Mouse (Mus musculus) forebrain, embryonic 14.5 days (tissue): ENCODE measurements around the gene Bean1. TPM values are rescaled to one million over a fixed set of nuclear protein-coding genes. Genes with fewer than 3 reads are reported as not detected.

ENCODE experiments used
- ATAC-seq: fragments of 200-750 bp; cut with Nextera tagmentation; 2 replicates; pipeline ENCODE4 v1.8.0; 2017; ENCODE audit warnings: mild to moderate bottlenecking, moderate library complexity
- DNase-seq: peaks from one replicate; pipeline ENCODE4 v3.0.0-alpha.2; 2015; ENCODE audit warnings: low spot score
- H3K27ac ChIP-seq: fragments of 300-500 bp; sonication (generic); 2 replicates; pipeline ENCODE4 v1.5.1; 2014; ENCODE audit warnings: low read depth, mild to moderate bottlenecking, control low read depth, low read length, moderate library complexity
- H3K27me3 ChIP-seq: fragments of 300-500 bp; sonication (generic); replicated peaks from 2 replicates; pipeline ENCODE4 v1.6.1; 2014; ENCODE audit warnings: low read length, control low read depth, mixed read lengths; ENCODE audit not compliant: control insufficient read depth, insufficient read depth
- H3K36me3 ChIP-seq: fragments of 300-500 bp; sonication (generic); 2 replicates; pipeline ENCODE4 v1.6.1; 2014; ENCODE audit warnings: low read length, control low read depth; ENCODE audit not compliant: control insufficient read depth, insufficient read depth
- H3K4me1 ChIP-seq: fragments of 300-500 bp; sonication (generic); 2 replicates; pipeline ENCODE4 v1.6.1; 2014; ENCODE audit warnings: antibody characterized with exemption, low read length, control low read depth; ENCODE audit not compliant: control insufficient read depth, insufficient read depth
- H3K4me2 ChIP-seq: fragments of 300-500 bp; sonication (generic); 2 replicates; pipeline ENCODE4 v1.6.1; 2014; ENCODE audit warnings: mild to moderate bottlenecking, control low read depth, low read length
- H3K4me3 ChIP-seq: fragments of 300-500 bp; sonication (generic); 2 replicates; pipeline ENCODE4 v1.5.1; 2014; ENCODE audit warnings: low read depth, low read length, control low read depth
- H3K9ac ChIP-seq: fragments of 300-500 bp; sonication (generic); 2 replicates; pipeline ENCODE4 v1.6.1; 2014; ENCODE audit warnings: mild to moderate bottlenecking, low read length, control low read depth, moderate library complexity
- H3K9me3 ChIP-seq: fragments of 300-500 bp; sonication (generic); replicated peaks from 2 replicates; pipeline ENCODE4 v1.6.1; 2016; ENCODE audit warnings: low read length, control low read depth, mixed read lengths; ENCODE audit not compliant: control insufficient read depth
- WGBS: fragments of 180-500 bp; shearing (Covaris S2); extraction: QIAGEN DNeasy Blood & Tissue Kit; methylation state at CpG from one replicate; pipeline ENCODE4 v1.1.7; 2014; 5-methylcytosine and 5-hydroxymethylcytosine counted together
- polyA plus RNA-seq: library from polyadenylated mRNA; unstranded; fragments of >200 nt; fragmentation: Nextera tagmentation; extraction: Ambion mirVana; gene quantifications from 2 replicates; pipeline ENCODE4 v1.2.1, GENCODE M21; 2014

The Bean1 gene
- polyA plus RNA-seq, 1 experiment from 2014 or later = 1.8 TPM

DNA sequence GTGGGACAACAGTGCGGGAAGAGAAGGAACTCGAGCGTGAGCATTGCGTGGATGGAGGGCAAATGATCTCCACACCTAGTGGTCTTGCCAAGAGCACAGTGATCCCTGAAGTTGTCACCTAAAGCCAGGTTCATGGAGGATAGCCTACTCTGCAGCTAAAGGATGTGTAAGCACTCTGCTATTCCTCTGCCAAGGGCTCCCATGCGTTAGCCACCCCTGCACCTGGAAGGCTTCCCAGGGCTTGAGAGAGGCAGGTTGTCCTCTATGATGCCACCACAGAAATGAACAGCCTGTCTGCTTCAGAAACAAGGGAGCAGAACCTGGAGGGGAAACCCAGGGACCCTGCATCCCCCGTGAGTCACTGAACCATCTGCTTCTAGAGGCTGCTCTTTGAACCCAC lies 17.4 kb downstream of the Bean1 start:
- Histone ChIP-seq H3K36me3 (no peaks in the 10 kb centered on the region), H3K27me3 (no peaks in the 10 kb centered on the region), H3K4me2 (no peak overlapping the region), H3K9me3 (no peaks in the 10 kb centered on the region), H3K4me3 (no peak overlapping the region), H3K27ac (no peak overlapping the region), H3K4me1 (no peaks in the 10 kb centered on the region), H3K9ac (no peak overlapping the region)
- WGBS = 90% methylated on average over 6 of the region's 6 CpGs
- no peak for DNase-seq
- ATAC-seq = no peak

DNA sequence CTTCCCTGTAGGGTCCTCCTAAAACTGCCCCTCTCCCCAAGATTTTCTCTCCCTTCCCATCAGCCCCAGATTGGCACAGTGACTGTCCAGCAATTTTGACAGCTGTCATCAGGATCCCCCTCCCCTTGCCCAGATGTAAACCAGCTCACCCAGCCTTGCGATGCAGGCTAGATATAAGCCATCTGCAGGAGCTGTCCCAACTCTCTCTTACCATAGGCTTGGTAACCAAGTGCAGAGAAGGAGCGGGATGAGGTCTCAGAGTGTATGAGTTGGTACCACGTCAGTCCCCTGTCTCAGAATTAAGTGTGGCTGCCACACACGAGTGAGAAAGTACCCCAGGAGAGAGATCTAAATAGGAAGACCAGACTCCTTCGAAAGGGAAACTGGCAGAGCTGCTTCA lies 18.2 kb downstream of the Bean1 start:
- Histone ChIP-seq H3K4me1 (no peaks in the 10 kb centered on the region), H3K4me3 (no peak overlapping the region), H3K36me3 (no peaks in the 10 kb centered on the region), H3K9ac (no peak overlapping the region), H3K27ac (no peak overlapping the region), H3K27me3 (no peaks in the 10 kb centered on the region), H3K9me3 (no peaks in the 10 kb centered on the region), H3K4me2 (no peak overlapping the region)
- ATAC-seq (no peak), DNase-seq (no peak)
- 77% methylated on average over 5 of the region's 5 CpGs for WGBS

DNA sequence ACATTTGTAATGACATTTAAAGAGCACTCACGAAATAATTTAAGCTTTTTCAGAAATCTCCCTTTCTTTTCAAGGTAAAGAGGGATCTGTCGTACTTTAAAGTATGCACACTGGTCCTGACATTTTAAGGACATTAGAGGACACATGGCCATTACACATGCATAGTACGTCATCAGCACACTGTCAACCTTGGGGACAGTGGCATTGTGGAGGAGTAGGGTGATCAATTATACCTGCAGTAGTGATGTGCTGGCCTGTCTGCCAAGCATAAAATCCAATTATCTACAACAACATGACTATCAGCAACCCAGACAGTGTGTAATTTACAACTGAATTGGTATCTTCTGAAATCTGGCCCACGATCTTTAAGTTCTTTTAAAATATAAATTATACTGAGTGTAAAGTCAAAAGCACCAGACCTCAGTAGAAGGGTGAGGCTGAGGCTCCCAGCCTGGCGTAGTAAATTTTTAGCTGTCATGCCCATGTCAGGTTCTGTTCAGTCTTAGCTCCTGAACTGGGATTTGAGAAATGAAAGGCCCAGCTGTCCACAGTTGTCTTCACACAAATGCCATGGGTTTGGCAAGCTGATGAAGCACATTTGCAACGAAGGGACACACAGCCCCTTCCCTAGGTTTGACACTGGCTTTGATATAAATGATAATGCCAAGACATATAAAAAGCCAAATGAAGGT lies 20.7 kb downstream of the Bean1 start:
- H3K9me3 ChIP-seq = no peaks in the 10 kb centered on the region
- DNase-seq (no peak), ATAC-seq (no peak)
- H3K9ac ChIP-seq = no peak overlapping the region
- WGBS = 75% methylated on average over 6 of the region's 6 CpGs
- no peak overlapping the region for H3K27ac ChIP-seq
- no peaks in the 10 kb centered on the region for H3K4me1 ChIP-seq
- no peak overlapping the region for H3K4me3 ChIP-seq
- no peaks in the 10 kb centered on the region for H3K27me3 ChIP-seq
- H3K36me3 ChIP-seq = no peaks in the 10 kb centered on the region
- no peak overlapping the region for H3K4me2 ChIP-seq

DNA sequence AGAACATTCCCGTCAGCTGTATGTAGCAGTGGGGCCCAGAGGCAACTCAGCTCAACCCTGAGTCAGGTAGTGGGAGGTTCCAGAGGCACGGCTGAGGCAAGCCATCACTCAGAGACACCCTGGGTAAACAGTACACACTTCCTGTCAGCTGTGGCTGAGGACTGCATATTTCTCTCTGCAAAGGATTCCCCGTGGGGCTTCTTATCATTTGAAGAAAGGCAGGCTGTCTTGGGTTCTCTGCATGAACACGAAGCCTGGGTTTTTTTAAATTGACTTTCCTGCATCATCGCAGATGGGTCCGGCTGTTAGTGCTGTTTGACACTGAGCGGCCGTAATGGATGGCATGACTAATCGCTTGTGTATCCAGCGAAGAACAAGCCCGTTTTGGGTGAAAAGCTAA lies 21.3 kb downstream of the Bean1 start:
- H3K36me3 ChIP-seq = no peaks in the 10 kb centered on the region
- no peak overlapping the region for H3K4me3 ChIP-seq
- WGBS = 77% methylated on average over 11 of the region's 11 CpGs
- DNase-seq = no peak
- ATAC-seq = no peak
- no peak overlapping the region; the same call in 1 of the 2 replicates for H3K27ac ChIP-seq
- H3K9ac ChIP-seq = no peak overlapping the region
- no peak overlapping the region for H3K4me2 ChIP-seq
- no peaks in the 10 kb centered on the region for H3K9me3 ChIP-seq
- no peaks in the 10 kb centered on the region for H3K4me1 ChIP-seq
- H3K27me3 ChIP-seq = no peaks in the 10 kb centered on the region

DNA sequence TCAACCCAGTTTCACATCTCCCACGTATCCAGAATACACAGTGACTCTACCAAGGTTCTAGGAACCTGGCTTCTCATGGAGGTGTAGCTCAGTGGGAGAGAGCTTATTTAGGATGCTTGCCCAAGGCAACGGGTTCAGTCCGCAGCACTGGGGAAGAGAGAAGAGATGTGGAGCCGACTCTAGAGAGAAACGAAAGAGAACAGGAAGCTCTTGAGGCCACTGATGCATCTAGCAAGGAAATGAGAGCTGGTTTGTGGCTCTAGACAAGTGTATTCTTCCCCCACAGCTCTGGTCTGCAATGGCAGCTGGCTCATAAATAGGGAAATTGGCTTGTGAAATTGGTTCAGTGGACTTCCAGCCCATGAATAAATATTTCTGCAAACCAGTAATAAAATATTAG lies 29.6 kb downstream of the Bean1 start:
- Histone ChIP-seq H3K36me3 (no peaks in the 10 kb centered on the region), H3K4me3 (no peak overlapping the region), H3K4me1 (no peaks in the 10 kb centered on the region), H3K9me3 (no peaks in the 10 kb centered on the region), H3K9ac (no peak overlapping the region), H3K4me2 (no peak overlapping the region), H3K27me3 (no peaks in the 10 kb centered on the region), H3K27ac (no peak overlapping the region)
- 79% methylated on average over 5 of the region's 5 CpGs for WGBS
- ATAC-seq (no peak), DNase-seq (no peak)

DNA sequence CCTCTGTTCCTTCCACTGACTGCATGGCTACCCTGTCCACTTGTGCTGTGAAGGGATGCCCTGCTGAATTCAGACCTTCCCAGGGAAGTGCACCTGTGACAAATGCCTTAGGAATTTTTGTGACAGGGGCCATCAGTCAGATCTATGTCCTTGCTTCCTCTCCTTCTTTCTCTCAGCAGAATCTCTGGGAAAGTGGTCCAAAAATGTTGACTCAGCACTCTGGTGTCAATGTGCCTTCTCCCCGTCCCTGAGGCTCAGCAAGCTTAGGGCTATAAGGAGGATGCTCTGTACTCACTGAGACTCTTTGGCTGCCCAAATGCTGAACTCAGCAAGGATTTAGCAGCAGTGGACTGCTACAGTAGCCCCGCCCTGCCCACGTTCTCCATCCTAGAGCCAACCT lies 31.4 kb downstream of the Bean1 start:
- no peaks in the 10 kb centered on the region for H3K4me1 ChIP-seq
- H3K4me2 ChIP-seq = no peak overlapping the region
- H3K27me3 ChIP-seq = no peaks in the 10 kb centered on the region
- H3K4me3 ChIP-seq = no peak overlapping the region
- H3K27ac ChIP-seq = no peak overlapping the region
- H3K36me3 ChIP-seq = no peaks in the 10 kb centered on the region
- 87% methylated on average over 3 of the region's 3 CpGs for WGBS
- no peaks in the 10 kb centered on the region for H3K9me3 ChIP-seq
- DNase-seq (no peak), ATAC-seq (no peak)
- H3K9ac ChIP-seq = no peak overlapping the region

DNA sequence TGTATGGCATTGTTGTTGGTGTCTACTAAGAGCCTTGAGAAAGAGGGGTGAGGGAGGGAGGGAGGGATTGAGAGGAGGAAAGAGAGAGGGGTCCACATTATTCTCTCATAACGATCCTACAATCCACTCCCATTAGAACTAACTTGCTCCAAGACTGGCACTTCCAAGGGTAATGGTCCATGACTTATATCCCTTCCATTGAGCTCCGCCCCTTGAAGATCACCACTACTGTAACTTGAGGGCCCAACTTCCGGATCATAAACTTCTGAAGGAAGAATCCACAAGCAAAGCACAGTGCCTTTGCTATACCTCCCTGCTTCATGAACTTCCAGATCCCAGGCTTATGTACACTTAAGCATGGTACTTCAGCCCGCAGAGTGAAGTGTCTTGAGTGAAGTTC lies 32.1 kb downstream of the Bean1 start:
- ATAC-seq (no peak), DNase-seq (no peak)
- Histone ChIP-seq H3K27ac (no peak overlapping the region), H3K4me3 (no peak overlapping the region), H3K9me3 (no peaks in the 10 kb centered on the region), H3K4me2 (no peak overlapping the region), H3K4me1 (no peaks in the 10 kb centered on the region), H3K9ac (no peak overlapping the region), H3K27me3 (no peaks in the 10 kb centered on the region), H3K36me3 (no peaks in the 10 kb centered on the region)
- 88% methylated on average over 4 of the region's 4 CpGs for WGBS

DNA sequence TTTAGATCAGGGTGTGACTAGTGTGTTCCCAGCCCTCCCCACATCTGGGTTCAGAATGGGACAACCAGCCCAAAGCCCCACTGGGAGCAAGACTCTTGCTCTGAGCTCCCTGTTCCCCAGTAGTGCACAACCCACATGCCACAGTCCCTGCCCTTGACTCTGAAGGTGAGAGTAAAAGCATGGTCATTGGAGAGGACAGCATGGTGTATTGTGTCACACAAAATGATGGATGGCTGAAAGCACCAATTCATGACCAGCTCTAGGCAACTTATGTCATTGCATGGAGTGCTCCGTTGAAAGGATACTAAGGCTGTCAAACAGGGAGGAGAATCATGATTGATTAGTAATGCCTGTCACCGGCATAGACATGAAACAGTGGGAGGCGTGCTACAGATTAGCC lies 35.0 kb downstream of the Bean1 start:
- ATAC-seq = no peak
- no peak overlapping the region for H3K9ac ChIP-seq
- H3K36me3 ChIP-seq = no peaks in the 10 kb centered on the region
- no peak overlapping the region for H3K27ac ChIP-seq
- no peak overlapping the region for H3K4me2 ChIP-seq
- H3K4me1 ChIP-seq = no peaks in the 10 kb centered on the region
- no peak for DNase-seq
- WGBS = 80% methylated on average over 3 of the region's 3 CpGs
- no peaks in the 10 kb centered on the region for H3K27me3 ChIP-seq
- no peaks in the 10 kb centered on the region for H3K9me3 ChIP-seq
- H3K4me3 ChIP-seq = no peak overlapping the region

DNA sequence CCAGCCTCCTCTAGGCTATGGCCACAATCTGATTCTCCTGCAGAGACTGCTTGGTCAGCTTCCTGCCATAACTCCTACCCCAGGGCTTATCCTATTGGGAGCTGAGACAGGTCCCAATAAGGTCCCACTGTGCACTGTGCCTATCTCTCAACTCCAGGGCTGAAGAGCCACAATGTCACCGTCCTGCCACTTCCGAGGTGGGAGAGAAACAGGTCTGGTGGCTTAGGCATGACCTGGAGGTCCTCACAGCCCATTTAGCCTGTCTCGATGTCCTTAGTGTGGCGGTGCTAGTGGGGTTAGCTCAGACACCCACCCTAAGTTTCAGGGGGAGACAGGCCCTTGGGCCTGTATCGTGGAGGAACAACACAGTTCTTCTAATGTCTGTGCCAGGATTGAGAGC lies 47.4 kb downstream of the Bean1 start:
- Histone ChIP-seq H3K36me3 (no peaks in the 10 kb centered on the region), H3K4me2 (no peak overlapping the region), H3K9me3 (no peaks in the 10 kb centered on the region), H3K27me3 (no peaks in the 10 kb centered on the region), H3K27ac (no peak overlapping the region), H3K4me3 (no peak overlapping the region), H3K4me1 (no peaks in the 10 kb centered on the region), H3K9ac (no peak overlapping the region)
- no peak for ATAC-seq
- 96% methylated on average over 5 of the region's 5 CpGs for WGBS
- DNase-seq = no peak
